Mouse (Mus musculus) 416B (cell line): ENCODE measurements at regions not wholly inside any gene's neighbourhood (a gene's known extent, or its start where the extent isn't known, plus 50 kb on each side); places are given as distances from the start of the nearest gene placed in this dataset.
"Not testable (repeated sequence)": the region's sequence is repeated elsewhere in the genome, so short reads cannot be mapped to it uniquely, and the experiment has no call there.

Experiments
- DNase-seq: peaks from one replicate; pipeline ENCODE4 v3.0.0; 2011; ENCODE audit warnings: low read depth

DNA sequence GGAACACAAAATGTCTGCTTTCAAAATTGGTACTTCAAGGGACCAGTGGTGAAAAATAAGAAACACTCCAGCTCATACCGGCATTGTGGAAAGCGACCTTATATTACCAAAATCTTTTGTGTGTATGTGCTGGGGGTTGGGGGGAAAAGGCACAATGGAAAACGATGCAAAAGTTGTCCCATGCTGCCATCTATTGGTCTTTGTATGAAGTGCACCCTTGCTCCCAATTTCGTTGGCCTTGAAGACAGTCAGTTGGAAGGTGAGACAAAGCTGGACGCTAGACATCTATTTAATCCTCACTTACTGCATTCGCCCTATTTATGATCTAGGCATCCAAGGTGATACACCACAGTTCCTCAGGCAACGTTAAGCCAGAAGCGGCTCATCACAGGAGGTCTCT lies 186.6 kb downstream of the BC048507 start:
- peak; percentile 31 for DNase-seq

DNA sequence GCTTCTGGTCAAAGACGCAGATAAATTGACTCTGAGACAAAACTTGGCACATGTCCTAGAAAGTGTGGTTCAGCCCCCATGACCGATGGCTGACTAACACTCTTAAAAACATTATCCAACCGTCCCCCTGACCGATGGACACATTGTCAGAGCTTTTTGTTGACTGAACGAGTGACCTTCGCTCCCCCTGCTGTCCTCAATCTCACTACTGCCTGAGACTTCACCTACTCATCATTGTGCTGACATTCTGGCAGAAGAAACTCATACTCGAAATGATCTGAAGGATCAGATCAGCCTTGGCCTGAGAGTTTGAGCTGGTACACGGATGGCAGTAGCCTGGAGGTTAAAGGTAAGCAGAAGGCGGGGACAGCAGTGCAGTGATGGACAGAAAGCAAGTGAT lies 230.2 kb downstream of the BC048507 start:
- DNase-seq = not testable (repeated sequence)

DNA sequence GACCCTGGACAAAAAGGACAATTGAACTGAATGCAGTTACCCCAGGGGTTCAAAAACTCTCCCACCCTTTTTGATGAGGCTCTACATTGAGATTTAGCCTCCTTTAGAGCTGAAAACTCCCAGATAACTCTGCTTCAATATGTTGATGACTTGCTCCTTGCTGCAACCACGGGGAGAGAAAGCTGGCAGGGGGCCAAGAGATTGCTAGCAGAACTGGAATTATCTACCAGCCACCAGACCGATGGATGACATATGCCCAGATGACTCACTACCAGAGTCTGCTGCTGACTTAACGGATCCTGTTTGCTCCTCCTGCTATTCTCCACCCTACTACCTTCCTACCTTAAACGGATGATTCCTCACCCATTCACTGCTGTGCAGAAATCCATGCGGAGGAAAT lies 253.7 kb downstream of the BC048507 start:
- peak; percentile 7 for DNase-seq
